Mouse (Mus musculus): ENCODE data around the gene Cyp11a1. TPM values are rescaled to one million over a fixed set of nuclear protein-coding genes. Genes with fewer than 3 reads are reported as not detected.

The Cyp11a1 gene
- polyA plus RNA-seq, 1 experiment from 2014 or later: 5.4 TPM

DNA sequence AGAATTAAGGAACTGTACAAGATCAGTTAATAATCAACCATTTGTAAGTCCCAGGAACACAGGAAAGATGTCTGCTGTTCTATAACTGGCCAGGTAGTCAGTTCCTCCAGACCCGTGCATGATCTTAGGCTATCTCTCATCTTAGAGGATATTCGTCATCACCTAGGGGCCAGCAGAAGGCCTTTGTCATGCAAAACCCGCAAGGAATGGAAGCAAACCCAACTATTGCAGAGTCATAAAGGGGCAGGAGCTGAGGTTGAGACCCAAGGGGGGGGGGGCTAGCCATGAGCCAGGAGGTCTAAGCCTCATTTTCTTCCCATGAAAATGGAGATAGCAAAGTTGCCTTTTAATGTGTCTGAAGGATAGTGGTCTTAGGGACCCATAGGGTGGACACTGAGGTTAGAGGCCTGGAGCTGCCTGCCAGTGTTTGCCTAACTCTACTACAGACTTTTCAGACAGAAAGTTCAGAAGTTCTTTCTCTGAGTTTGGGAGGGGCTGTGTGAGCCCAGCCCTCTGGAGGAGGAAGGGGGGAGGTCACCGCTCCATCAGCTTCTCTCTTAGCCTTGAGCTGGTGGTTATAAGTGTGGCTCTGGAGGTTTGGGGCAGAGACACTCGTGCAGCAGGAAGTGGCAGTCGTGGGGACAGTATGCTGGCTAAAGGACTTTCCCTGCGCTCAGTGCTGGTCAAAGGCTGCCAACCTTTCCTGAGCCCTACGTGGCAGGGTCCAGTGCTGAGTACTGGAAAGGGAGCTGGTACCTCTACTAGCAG is 8.4 kb downstream of the Cyp11a1 start:
- H3K27ac ChIP-seq: no peak overlapping the region
- WGBS: 45% methylated on average over 8 of the region's 8 CpGs
- peak; percentile 27; the same call in 1 of the 2 replicates for ATAC-seq (ENCODE audit: insufficient read depth, low FRiP score, low read depth)

DNA sequence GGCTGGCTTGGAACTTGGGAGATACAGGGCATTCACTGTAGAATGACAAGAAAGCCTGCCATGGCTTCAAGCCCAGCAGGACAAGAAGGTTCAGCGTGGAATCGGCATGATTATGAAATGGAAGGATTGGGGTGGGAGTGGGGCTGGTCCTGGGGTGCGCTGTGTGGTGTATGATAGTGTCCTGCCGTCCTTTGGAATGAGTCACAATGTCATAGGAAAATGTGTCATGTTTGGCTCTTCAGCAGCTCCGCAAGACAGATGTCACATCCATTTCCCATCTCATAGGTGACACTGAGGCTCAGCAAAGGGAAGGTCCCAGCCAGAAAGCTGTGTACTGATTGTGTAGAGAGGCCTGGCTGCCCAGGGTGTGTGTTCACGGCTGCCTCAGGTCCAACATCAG is 9.6 kb downstream of the Cyp11a1 start:
- 0 out of 2 replicates have a peak, but pooled peaks cover 1% of the 10 kb centered on the region for H3K27me3 ChIP-seq (replicated peaks)
- WGBS: 85% methylated on average over 6 of the region's 6 CpGs

More for the DNA sequence above, 8.4 kb downstream of the Cyp11a1 start:
- Histone ChIP-seq H3K4me3 (replicated peaks) (no peak overlapping the region), H3K9ac (no peak overlapping the region), H3K36me3 (no peaks in the 10 kb centered on the region), H3K4me2 (no peak overlapping the region), H3K27me3 (replicated peaks) (no peaks in the 10 kb centered on the region), H3K9me3 (no peaks in the 10 kb centered on the region), H3K4me1 (0 out of 2 replicates have a peak, but pooled peaks cover 3% of the 10 kb centered on the region)

DNA sequence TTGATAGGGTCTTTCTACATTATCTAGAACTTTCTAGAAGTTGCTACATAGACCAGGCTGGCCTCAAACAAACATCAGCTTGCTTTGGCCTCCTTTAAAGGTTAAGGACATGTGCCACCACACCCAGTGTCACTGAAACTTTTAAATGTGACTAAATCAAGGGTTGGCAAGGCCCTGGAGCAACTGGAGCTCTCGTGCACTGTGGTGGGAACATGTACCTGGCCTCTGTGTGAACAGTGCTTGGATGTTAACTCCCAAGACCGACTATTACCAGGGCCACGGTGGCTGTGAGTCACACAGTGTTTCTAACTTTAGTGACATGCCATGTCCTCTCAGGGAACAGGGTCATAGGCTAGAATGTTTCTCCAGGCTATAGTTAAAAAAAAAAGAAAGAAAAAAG is 10.8 kb downstream of the Cyp11a1 start:
- ATAC-seq (ENCODE audit: insufficient read depth, low FRiP score, low read depth): no peak
- no peak overlapping the region for H3K4me2 ChIP-seq
- no peak overlapping the region for H3K9ac ChIP-seq
- no peak overlapping the region for H3K27ac ChIP-seq
- no peak overlapping the region for H3K4me3 ChIP-seq (replicated peaks)
- 0 out of 2 replicates have a peak, but pooled peaks cover 2% of the 10 kb centered on the region for H3K27me3 ChIP-seq (replicated peaks)
- WGBS: 69% methylated on average over 3 of the region's 3 CpGs
- no peaks in the 10 kb centered on the region for H3K9me3 ChIP-seq
- H3K4me1 ChIP-seq: no peaks in the 10 kb centered on the region
- H3K36me3 ChIP-seq: no peaks in the 10 kb centered on the region

More for the DNA sequence above, 9.6 kb downstream of the Cyp11a1 start:
- Histone ChIP-seq H3K4me2 (no peak overlapping the region), H3K27ac (no peak overlapping the region), H3K4me1 (0 out of 2 replicates have a peak, but pooled peaks cover 3% of the 10 kb centered on the region), H3K36me3 (no peaks in the 10 kb centered on the region), H3K9me3 (no peaks in the 10 kb centered on the region), H3K4me3 (replicated peaks) (no peak overlapping the region), H3K9ac (no peak overlapping the region)
- ATAC-seq (ENCODE audit: insufficient read depth, low FRiP score, low read depth): no peak

DNA sequence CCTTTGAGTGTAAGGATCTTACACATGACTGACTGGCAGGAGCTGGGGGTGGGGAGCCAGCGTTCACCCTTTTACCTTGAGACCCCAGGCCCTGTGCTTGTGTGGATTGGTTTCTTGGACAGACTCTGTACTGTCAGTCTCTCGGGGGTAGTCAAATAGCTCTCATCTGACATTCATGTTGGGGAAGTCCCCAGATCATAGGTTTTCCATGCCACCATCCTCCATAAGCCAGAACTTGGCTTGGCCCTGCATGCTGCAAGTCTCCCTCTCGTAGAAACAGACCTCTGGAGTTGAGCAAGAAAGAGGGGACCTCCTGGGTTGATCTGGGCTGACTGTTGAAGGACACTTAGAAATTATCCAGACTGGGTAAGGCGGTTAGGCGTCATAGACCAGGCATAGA is 12.2 kb downstream of the Cyp11a1 start:
- no peak for ATAC-seq (ENCODE audit: insufficient read depth, low FRiP score, low read depth)
- Histone ChIP-seq H3K9me3 (no peaks in the 10 kb centered on the region), H3K4me3 (replicated peaks) (no peak overlapping the region), H3K27me3 (replicated peaks) (0 out of 2 replicates have a peak, but pooled peaks cover 2% of the 10 kb centered on the region), H3K9ac (no peak overlapping the region), H3K4me2 (no peak overlapping the region), H3K27ac (no peak overlapping the region), H3K36me3 (no peaks in the 10 kb centered on the region), H3K4me1 (no peaks in the 10 kb centered on the region)
- 87% methylated on average over 5 of the region's 5 CpGs for WGBS

DNA sequence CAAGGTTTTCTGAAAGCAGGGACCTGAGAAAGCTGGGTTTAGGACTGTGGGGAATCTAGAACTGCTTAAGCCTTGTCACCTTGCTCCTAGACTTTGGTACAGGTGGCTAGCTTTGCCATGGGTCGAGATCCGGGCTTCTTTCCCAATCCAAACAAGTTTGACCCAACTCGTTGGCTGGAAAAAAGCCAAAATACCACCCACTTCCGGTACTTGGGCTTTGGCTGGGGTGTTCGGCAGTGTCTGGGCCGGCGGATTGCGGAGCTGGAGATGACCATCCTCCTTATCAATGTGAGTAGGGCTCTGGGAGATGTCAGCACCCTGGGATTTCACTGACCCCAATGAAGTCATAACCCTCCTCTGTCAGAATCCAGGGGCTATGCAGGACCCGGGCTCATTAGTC is 19.8 kb downstream of the Cyp11a1 start:
- Histone ChIP-seq H3K27ac (no peak overlapping the region), H3K4me3 (replicated peaks) (no peak overlapping the region), H3K4me2 (no peak overlapping the region), H3K27me3 (replicated peaks) (no peaks in the 10 kb centered on the region), H3K36me3 (no peaks in the 10 kb centered on the region), H3K9ac (no peak overlapping the region), H3K4me1 (no peaks in the 10 kb centered on the region), H3K9me3 (no peaks in the 10 kb centered on the region)
- ATAC-seq (ENCODE audit: insufficient read depth, low FRiP score, low read depth): no peak
- 90% methylated on average over 9 of the region's 9 CpGs for WGBS

DNA sequence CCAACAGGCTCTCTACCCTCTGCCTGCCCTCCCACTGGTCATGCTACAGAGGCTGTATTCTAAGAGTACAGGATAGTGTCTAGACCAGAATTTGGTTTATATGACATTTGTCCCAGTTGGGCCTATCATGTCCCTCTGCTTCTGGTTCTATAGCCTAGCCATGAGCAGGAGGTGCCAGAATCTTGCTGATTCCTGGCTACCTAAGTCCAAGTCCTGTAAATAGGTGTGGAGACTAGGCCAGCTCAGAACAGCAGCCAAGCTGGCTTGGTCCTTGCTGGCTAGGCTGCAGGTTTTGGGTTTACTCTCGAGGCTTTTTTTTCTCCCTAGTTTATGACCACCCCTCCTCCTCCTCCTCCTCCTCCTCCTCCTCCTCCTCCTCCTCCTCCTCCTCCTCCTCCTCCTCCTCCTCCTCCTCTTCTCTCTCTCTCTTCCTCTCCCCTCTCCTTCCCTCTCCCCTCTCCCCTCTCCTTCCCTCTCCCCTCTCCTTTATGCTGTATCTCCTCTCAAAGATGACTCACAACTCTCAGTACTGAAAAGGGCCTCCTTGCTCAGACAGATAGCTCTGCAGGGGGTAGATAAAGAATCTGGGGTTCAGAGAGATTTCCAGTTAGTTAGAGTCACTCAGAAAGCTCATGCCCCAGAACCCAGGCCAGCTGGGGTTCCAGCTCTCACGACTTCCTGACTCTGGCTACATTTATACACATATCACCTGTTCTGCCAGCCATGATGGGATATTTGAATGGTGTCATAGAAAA is 21.4 kb downstream of the Cyp11a1 start:
- no peaks in the 10 kb centered on the region for H3K4me1 ChIP-seq
- no peak for ATAC-seq (ENCODE audit: insufficient read depth, low FRiP score, low read depth)
- no peaks in the 10 kb centered on the region for H3K27me3 ChIP-seq (replicated peaks)
- no peaks in the 10 kb centered on the region for H3K9me3 ChIP-seq
- H3K9ac ChIP-seq: no peak overlapping the region
- no peak overlapping the region for H3K4me2 ChIP-seq
- no peak overlapping the region for H3K27ac ChIP-seq
- H3K4me3 ChIP-seq (replicated peaks): no peak overlapping the region
- H3K36me3 ChIP-seq: no peaks in the 10 kb centered on the region
- WGBS: 35% methylated on average over 2 of the region's 2 CpGs

DNA sequence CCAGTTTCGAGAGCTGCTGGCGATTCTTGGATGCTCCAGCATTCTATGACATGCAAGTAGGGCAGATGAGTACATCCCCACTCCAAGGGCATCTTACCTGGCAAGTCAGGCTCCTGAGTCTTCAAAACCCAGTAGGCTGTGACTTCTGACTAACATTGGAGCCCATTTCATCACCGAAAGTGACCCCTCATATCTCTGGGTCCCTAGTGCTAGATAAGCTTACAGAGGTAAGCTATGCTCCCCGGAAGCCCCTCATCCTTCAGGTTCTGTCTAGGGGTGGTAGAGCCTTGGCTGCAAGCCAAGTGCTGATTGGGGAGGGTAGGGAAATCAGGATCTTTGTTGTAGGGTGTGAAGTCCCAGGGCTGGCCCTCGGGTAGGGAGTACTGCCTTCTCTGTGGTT is 22.6 kb downstream of the Cyp11a1 start:
- Histone ChIP-seq H3K9me3 (no peaks in the 10 kb centered on the region), H3K27me3 (replicated peaks) (no peaks in the 10 kb centered on the region), H3K4me1 (no peaks in the 10 kb centered on the region), H3K4me2 (no peak overlapping the region), H3K9ac (no peak overlapping the region), H3K4me3 (replicated peaks) (no peak overlapping the region), H3K36me3 (no peaks in the 10 kb centered on the region), H3K27ac (no peak overlapping the region)
- WGBS: 55% methylated on average over 5 of the region's 5 CpGs
- ATAC-seq (ENCODE audit: insufficient read depth, low FRiP score, low read depth): no peak

DNA sequence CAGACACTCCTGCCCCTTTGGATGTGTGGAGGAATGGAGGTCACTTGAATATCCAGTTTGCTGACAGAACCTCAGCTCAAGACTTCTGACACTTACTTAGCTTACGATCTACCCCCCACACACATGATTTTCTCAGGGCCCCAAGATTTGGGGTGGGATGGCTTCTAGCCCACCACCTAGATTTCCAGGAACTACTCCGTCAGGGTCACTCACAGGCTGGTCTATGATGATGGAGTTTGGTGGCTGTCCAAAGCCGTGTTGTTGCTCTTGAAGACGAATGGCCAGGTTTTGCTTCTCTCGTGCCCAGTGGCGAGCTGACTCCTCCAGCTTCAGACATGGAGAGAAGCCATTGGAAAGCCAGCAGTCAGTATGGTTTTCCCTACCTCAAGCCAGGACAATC is 23.4 kb downstream of the Cyp11a1 start:
- Histone ChIP-seq H3K36me3 (no peaks in the 10 kb centered on the region), H3K4me3 (replicated peaks) (no peak overlapping the region), H3K27ac (no peak overlapping the region), H3K27me3 (replicated peaks) (no peaks in the 10 kb centered on the region), H3K9me3 (no peaks in the 10 kb centered on the region), H3K9ac (no peak overlapping the region), H3K4me2 (no peak overlapping the region), H3K4me1 (no peaks in the 10 kb centered on the region)
- no peak for ATAC-seq (ENCODE audit: insufficient read depth, low FRiP score, low read depth)
- WGBS: 77% methylated on average over 6 of the region's 6 CpGs

DNA sequence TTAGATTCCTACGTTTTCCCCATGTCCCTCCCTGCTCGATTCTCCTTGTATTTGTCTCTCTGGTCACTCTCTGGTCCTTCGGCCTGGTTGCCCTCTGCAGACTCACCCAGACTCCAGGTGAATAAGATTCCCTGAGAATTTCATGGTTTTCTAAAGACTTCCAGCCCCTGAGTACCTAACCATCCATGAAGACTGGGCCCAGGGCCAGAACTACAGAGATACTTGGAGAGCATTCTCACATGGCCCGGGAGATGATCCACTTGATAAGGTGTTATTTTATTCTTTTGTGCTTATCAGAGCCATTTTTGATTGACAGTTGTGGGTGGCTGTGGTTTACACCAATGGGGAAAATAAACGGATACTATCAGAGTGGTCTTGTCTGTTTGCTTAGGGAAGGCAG is 25.7 kb downstream of the Cyp11a1 start:
- no peaks in the 10 kb centered on the region for H3K36me3 ChIP-seq
- ATAC-seq (ENCODE audit: insufficient read depth, low FRiP score, low read depth): no peak
- H3K4me3 ChIP-seq (replicated peaks): no peak overlapping the region
- no peak overlapping the region for H3K4me2 ChIP-seq
- 70% methylated on average over 5 of the region's 5 CpGs for WGBS
- H3K9me3 ChIP-seq: no peaks in the 10 kb centered on the region
- H3K9ac ChIP-seq: no peak overlapping the region
- H3K27me3 ChIP-seq (replicated peaks): 0 out of 2 replicates have a peak, but pooled peaks cover 2% of the 10 kb centered on the region
- H3K4me1 ChIP-seq: no peaks in the 10 kb centered on the region
- H3K27ac ChIP-seq: no peak overlapping the region

DNA sequence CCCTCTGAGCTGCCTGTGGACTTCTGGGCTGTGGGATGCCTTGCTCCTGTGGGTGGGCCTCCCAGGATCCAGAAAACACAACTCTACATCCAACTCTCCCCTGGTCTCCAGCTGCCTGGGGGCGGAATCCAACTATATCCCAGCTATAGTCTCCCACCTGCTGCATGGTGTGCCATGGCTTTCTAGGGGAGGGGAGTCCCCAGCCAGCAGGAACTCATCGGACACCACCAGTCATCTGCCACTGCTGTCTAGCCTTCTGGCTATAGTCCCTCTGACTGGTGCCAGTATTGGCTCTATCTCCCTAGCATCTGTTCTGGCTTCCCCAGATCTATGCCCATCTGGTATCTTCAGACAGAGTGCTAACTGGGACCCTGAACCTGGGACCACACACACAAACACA is 29.3 kb downstream of the Cyp11a1 start:
- Histone ChIP-seq H3K27ac (no peak overlapping the region), H3K4me3 (replicated peaks) (no peak overlapping the region), H3K4me1 (no peaks in the 10 kb centered on the region), H3K4me2 (no peak overlapping the region), H3K9me3 (no peaks in the 10 kb centered on the region), H3K9ac (no peak overlapping the region), H3K27me3 (replicated peaks) (0 out of 2 replicates have a peak, but pooled peaks cover 12% of the 10 kb centered on the region), H3K36me3 (no peaks in the 10 kb centered on the region)
- ATAC-seq (ENCODE audit: insufficient read depth, low FRiP score, low read depth): no peak
- WGBS: 75% methylated on average over 2 of the region's 2 CpGs

DNA sequence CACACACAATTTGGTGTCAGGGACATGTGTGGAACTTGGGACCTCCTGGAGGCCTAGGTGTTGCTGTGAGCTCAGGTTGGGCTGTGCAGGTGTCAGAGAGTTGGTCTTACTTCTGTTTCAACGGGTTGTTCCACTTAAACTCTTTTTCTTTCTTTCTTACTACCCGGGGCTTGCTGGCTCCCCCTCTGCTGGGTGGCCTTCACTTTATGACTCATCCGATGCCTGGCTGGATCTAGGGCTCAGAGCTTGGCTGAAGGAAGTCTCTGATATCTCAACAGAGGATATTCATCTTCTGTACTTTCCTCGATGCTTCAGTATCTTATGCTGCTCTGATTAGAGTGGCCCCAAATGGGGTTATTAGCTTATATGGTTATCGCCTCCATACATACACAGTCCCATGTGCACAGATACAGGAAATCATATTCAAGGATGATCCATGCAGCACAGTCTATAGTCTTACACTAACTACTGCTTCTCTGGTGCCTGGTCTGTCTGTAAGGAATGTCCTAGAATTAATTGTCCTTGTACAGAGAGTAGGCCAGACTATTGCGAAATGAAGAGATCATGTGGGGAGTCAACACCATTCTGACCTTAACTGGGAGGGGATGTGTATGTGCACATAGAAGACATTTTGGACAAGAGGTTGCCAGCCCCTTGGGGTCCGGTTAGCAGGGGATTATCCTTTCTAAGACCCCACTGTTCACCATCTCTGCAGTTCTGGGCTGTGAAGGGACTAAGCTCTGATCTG is 29.9 kb downstream of the Cyp11a1 start:
- H3K27ac ChIP-seq: no peak overlapping the region
- no peaks in the 10 kb centered on the region for H3K4me1 ChIP-seq
- 0 out of 2 replicates have a peak, but pooled peaks cover 12% of the 10 kb centered on the region for H3K27me3 ChIP-seq (replicated peaks)
- no peak overlapping the region for H3K4me3 ChIP-seq (replicated peaks)
- no peaks in the 10 kb centered on the region for H3K9me3 ChIP-seq
- H3K4me2 ChIP-seq: no peak overlapping the region
- 60% methylated on average over 7 of the region's 7 CpGs for WGBS
- no peak for ATAC-seq (ENCODE audit: insufficient read depth, low FRiP score, low read depth)
- H3K36me3 ChIP-seq: no peaks in the 10 kb centered on the region
- H3K9ac ChIP-seq: no peak overlapping the region

All from stomach, embryonic 15.5 days (tissue).